Mouse (Mus musculus): ENCODE results near the gene Tmem222. TPM values are rescaled to one million over a fixed set of nuclear protein-coding genes. Genes with fewer than 3 reads are reported as not detected.

Tmem222 gene
- polyA plus RNA-seq, 1 experiment from 2014 or later, result 85.8 TPM

- no peak overlapping the region for H3K4me2 ChIP-seq
- 76% methylated on average over 8 of the region's 8 CpGs for WGBS
- peaks cover 3% of the 10 kb centered on the region; the same call in 1 of the 2 replicates for H3K27me3 ChIP-seq
- H3K36me3 ChIP-seq (ENCODE audit: poor library complexity, severe bottlenecking), result no peaks in the 10 kb centered on the region
- no peak overlapping the region for H3K4me3 ChIP-seq
- H3K27ac ChIP-seq, result no peak overlapping the region
- H3K4me1 ChIP-seq, result no peaks in the 10 kb centered on the region
- no peaks in the 10 kb centered on the region for H3K9me3 ChIP-seq (replicated peaks)
- ATAC-seq, result no peak
- no peak overlapping the region for H3K9ac ChIP-seq
Measured at GRCm38 (mm10) chr4:133227636-133228035, 50.0 kb downstream of the Tmem222 start.

DNA sequence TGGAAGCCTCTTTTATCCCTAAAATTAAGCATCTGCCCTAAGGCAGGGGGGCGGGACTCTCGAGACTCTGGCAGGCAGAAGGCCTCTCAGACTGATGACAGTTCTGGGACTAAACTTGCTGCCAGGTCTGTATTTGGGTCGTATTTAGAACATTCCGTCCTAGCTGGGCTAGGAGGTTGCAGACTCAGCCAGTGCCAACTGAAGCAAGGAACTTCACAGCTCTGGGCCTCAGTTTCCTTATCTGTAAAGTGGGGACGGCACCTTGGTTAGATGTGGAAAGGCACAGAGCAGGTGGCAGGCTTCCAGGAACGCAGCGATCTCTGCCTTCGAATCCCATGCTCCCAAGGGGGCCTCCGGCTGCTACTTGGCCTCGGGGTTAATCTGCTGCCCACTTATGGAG, 51.5 kb downstream of the Tmem222 start:
- Histone ChIP-seq H3K4me2 (no peak overlapping the region), H3K9ac (no peak overlapping the region), H3K4me3 (no peak overlapping the region), H3K27me3 (peaks cover 19% of the 10 kb centered on the region), H3K36me3 (ENCODE audit: poor library complexity, severe bottlenecking) (no peaks in the 10 kb centered on the region), H3K9me3 (replicated peaks) (no peaks in the 10 kb centered on the region), H3K4me1 (0 out of 2 replicates have a peak, but pooled peaks cover under 1% of the 10 kb centered on the region), H3K27ac (no peak overlapping the region)
- 76% methylated on average over 10 of the region's 10 CpGs for WGBS
- no peak for ATAC-seq

- Histone ChIP-seq H3K27ac (no peak overlapping the region), H3K9ac (no peak overlapping the region), H3K4me1 (peaks cover 6% of the 10 kb centered on the region), H3K9me3 (replicated peaks) (no peaks in the 10 kb centered on the region), H3K4me3 (no peak overlapping the region), H3K27me3 (peaks cover 39% of the 10 kb centered on the region), H3K36me3 (ENCODE audit: poor library complexity, severe bottlenecking) (no peaks in the 10 kb centered on the region), H3K4me2 (no peak overlapping the region)
- whole genome bisulfite sequencing, result 47% methylated on average over 5 of the region's 5 CpGs
- ATAC-seq, result no peak
Measured at GRCm38 (mm10) chr4:133223875-133224274, 53.7 kb downstream of the Tmem222 start.

DNA sequence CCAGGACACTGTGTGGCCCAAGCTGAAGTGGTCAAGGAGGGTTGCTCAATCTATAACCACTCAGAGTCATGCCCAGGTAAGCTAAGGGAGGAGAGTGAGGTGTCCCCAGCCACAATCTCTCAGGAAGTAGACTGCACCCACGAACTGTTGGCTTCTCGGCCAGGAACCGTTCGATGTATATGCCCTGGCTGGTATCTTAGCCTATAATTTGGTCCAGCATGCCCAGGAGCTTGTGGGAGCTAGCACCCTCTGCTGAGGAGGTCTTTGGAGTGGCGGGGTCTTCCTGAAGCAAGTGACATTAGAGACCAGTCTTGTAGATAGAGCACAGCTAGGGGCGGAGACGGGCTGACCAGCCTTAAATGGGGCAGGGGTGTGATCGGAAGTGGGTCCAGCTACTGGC, 55.9 kb downstream of the Tmem222 start:
- Histone ChIP-seq H3K9ac (no peak overlapping the region), H3K27ac (no peak overlapping the region), H3K36me3 (ENCODE audit: poor library complexity, severe bottlenecking) (no peaks in the 10 kb centered on the region), H3K4me1 (peaks cover 6% of the 10 kb centered on the region), H3K27me3 (peaks cover 39% of the 10 kb centered on the region), H3K4me3 (no peak overlapping the region), H3K9me3 (replicated peaks) (no peaks in the 10 kb centered on the region), H3K4me2 (no peak overlapping the region)
- WGBS, result 83% methylated on average over 8 of the region's 8 CpGs
- ATAC-seq, result no peak

- H3K4me2 ChIP-seq, result peak overlapping the region; percentile 57
- H3K9me3 ChIP-seq (replicated peaks), result no peaks in the 10 kb centered on the region
- peaks cover 39% of the 10 kb centered on the region for H3K27me3 ChIP-seq
- ATAC-seq, result no peak
- H3K27ac ChIP-seq, result no peak overlapping the region
- peak overlapping the region; percentile 21; the same call in 1 of the 2 replicates for H3K9ac ChIP-seq
- H3K36me3 ChIP-seq (ENCODE audit: poor library complexity, severe bottlenecking), result no peaks in the 10 kb centered on the region
- H3K4me1 ChIP-seq, result peaks cover 6% of the 10 kb centered on the region
- under 1% methylated on average over 25 of the region's 25 CpGs for WGBS
- peak overlapping the region; percentile 28 for H3K4me3 ChIP-seq
Measured at GRCm38 (mm10) chr4:133220656-133221055, 56.9 kb downstream of the Tmem222 start.

DNA sequence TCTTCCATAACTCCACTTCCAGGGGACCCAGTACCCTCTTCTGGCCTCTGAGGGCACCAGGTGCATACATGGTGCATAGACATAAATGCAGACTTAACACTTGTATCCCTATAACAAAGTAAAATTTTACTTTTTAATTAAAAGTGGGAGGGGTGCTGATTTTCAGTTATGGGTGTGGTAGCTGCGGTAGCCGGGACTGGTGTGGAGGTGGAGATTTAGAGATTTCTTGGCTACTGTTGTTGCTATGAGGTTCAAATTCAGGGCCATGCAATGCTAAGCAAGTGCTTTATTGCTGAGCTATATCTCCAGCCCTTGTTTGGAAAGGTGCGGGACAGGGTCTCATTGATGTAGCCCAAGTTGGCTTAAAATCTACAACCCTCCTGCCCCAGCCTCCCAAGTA, 58.8 kb downstream of the Tmem222 start:
- ATAC-seq, result no peak

DNA sequence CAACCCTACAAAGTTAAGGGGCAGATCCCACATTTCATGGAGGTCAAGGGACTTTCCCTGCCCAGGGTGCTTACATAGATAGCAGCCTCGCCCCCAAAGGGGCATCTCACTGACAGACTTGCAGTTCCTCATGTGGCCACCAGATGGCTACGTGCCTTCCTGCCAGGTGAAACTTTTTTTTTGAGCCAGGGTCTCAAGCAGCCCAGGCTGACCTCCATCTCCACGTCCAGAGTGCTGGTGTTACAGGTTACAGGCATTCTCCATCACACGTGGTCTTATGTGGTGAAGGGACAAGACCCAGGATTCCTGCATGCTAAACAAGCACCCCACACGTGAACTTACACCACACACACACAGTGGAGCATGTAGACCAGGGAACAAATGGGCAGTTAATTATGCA, 60.0 kb downstream of the Tmem222 start:
- Histone ChIP-seq H3K9ac (peak overlapping the region; percentile 30; the same call in 1 of the 2 replicates), H3K4me1 (peaks cover 15% of the 10 kb centered on the region), H3K4me3 (no peak overlapping the region), H3K27ac (no peak overlapping the region), H3K27me3 (peaks cover 62% of the 10 kb centered on the region), H3K36me3 (ENCODE audit: poor library complexity, severe bottlenecking) (no peaks in the 10 kb centered on the region), H3K4me2 (no peak overlapping the region), H3K9me3 (replicated peaks) (no peaks in the 10 kb centered on the region)
- WGBS, result 0% methylated on average over 5 of the region's 5 CpGs
- no peak for ATAC-seq

More for the DNA sequence above, 58.8 kb downstream of the Tmem222 start:
- Histone ChIP-seq H3K27me3 (peaks cover 54% of the 10 kb centered on the region), H3K9me3 (replicated peaks) (no peaks in the 10 kb centered on the region), H3K9ac (no peak overlapping the region), H3K27ac (no peak overlapping the region), H3K4me2 (no peak overlapping the region), H3K36me3 (ENCODE audit: poor library complexity, severe bottlenecking) (no peaks in the 10 kb centered on the region), H3K4me3 (no peak overlapping the region), H3K4me1 (peaks cover 6% of the 10 kb centered on the region)
- WGBS, result 88% methylated on average over 3 of the region's 3 CpGs

Other genes with a start within 250 kb of the Tmem222 start
- 36.7 and 42.9 TPM in 2 replicates for gene Wasf2, start 147.3 kb downstream of the Tmem222 start, polyA plus RNA-seq (2015; fragmentation: Nextera tagmentation; extraction: Ambion mirVana)
- gene Cd164l2, start 65.7 kb downstream of the Tmem222 start, polyA plus RNA-seq (2015; fragmentation: Nextera tagmentation; extraction: Ambion mirVana), result 0.17 and 0.30 TPM in 2 replicates
- gene Gpr3, start 65.3 kb downstream of the Tmem222 start, polyA plus RNA-seq (2015; fragmentation: Nextera tagmentation; extraction: Ambion mirVana), result 0.33 and 0.57 TPM in 2 replicates
- 0.92 and 1.0 TPM in 2 replicates for gene Map3k6, start 37.0 kb downstream of the Tmem222 start, polyA plus RNA-seq (2015; fragmentation: Nextera tagmentation; extraction: Ambion mirVana)
- 0.43 and 0.59 TPM in 2 replicates for gene Sytl1, start 14.7 kb downstream of the Tmem222 start, polyA plus RNA-seq (2015; fragmentation: Nextera tagmentation; extraction: Ambion mirVana)
- gene Wdtc1, start 75.7 kb upstream of the Tmem222 start, polyA plus RNA-seq (2015; fragmentation: Nextera tagmentation; extraction: Ambion mirVana), result 14.0 and 16.9 TPM in 2 replicates
- 5.6 and 7.3 TPM in 2 replicates for gene Slc9a1, start 91.9 kb upstream of the Tmem222 start, polyA plus RNA-seq (2015; fragmentation: Nextera tagmentation; extraction: Ambion mirVana)
- gene Tent5b, start 202.3 kb upstream of the Tmem222 start, polyA plus RNA-seq (2015; fragmentation: Nextera tagmentation; extraction: Ambion mirVana), result 0.27 TPM in 1 of 2 replicates, not detected in the other
- 1.5 and 2.9 TPM in 2 replicates for gene Trnp1, start 220.8 kb upstream of the Tmem222 start, polyA plus RNA-seq (2015; fragmentation: Nextera tagmentation; extraction: Ambion mirVana)
- gene Kdf1, start 241.2 kb upstream of the Tmem222 start, polyA plus RNA-seq (2015; fragmentation: Nextera tagmentation; extraction: Ambion mirVana), result 0.26 and 0.39 TPM in 2 replicates